Mouse (Mus musculus) kidney, adult 2 months (tissue): Measurements from ENCODE around the gene Chrna1.

Experiments
- CTCF ChIP-seq: fragments of 200-500 bp; conservative IDR thresholded peaks from 2 replicates; pipeline ENCODE4 v1.5.1; 2011; ENCODE audit warnings: low read depth, mild to moderate bottlenecking, control low read depth, low read length, moderate library complexity, mixed read lengths; ENCODE audit not compliant: insufficient read depth, insufficient read length
- POLR2A ChIP-seq: fragments of 200-500 bp; IDR thresholded peaks from one replicate; pipeline ENCODE4 v1.6.1; 2011; ENCODE audit warnings: low read depth, low read length, control low read depth

DNA sequence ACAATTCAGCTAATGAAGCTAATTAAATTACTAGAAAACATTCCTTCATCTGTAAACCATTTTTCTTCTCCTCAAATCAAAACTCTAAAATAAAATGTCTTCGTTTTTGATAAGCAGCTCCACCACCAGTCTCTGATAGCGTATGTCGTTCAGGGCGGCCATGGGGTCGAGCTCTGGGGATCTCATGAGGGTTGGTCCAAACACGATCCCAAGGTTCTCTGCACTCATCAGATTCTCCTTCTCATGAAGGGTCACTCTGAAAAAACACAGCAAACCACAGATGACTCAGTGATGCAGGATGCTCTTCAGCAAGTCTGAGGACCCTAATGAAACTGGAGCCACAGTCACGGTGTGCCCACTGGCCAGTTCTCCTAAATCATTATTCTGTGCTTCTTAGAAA, 32.8 kb upstream of the Chrna1 start:
- TF ChIP-seq CTCF, result no peak
- TF ChIP-seq POLR2A, result no peak
